Mouse (Mus musculus): ENCODE data around the gene Arfip2.

DNA sequence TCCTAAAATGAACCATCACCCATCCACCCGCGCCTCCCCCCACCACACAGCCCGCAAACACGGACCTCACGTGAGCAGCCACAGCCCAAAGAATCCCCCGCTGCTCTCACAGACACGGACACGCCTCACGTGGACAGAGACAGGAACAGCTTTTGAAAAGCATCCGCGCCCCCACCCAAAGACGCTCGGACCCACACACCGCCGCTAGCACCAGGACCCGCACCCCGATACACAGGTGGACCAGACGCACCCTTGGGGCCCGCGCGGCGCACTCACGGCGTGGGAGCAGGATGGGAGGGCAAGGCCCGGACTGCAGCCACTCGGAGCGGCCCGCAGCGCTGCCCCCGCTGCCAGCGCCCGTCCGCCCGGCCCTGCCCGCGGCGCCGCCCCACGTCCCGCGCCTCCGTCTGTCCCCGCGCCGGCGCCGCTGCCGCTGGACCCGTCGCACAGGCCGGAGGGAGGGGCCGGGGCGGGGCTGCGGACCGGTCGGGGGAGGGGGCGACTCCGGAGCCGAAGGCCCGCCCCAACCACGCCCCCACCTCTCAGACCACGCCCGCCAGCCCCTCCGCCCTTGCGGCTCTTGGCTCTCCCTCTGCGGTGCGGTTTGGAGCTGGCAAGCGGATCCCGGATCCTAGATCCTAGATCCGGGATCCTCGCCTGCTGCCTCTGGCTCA is 7.0 kb downstream of the Arfip2 start, which contains the start of gene Trim3:
- peak; percentile 47; the same call in 1 of the 2 replicates for TF ChIP-seq POLR2A (IDR thresholded peaks at IDR 0.05; ENCODE audit: borderline replicate concordance, extremely low read depth, insufficient read depth, insufficient read length, poor library complexity, severe bottlenecking)
- no peak for TF ChIP-seq CTCF (IDR thresholded peaks at IDR 0.05; ENCODE audit: borderline replicate concordance, extremely low read depth, insufficient read depth, insufficient read length)

All from brain, embryonic 14.5 days (tissue).